Mouse (Mus musculus) hindbrain, postnatal 0 days (tissue): ENCODE data around the gene Myo16. TPM values are rescaled to one million over a fixed set of nuclear protein-coding genes. Genes with fewer than 3 reads are reported as not detected.
A peak's percentile ranks its signal among the peaks of the same experiment; 100 is the strongest.

Source experiments
- ATAC-seq: fragments of 200-750 bp; cut with Nextera tagmentation; 2 replicates; pipeline ENCODE4 v1.8.0; 2017; ENCODE audit warnings: mild to moderate bottlenecking, moderate TSS enrichment, moderate library complexity
- DNase-seq: peaks from one replicate; pipeline ENCODE4 v3.0.0-alpha.2; 2015; ENCODE audit warnings: low spot score
- H3K27ac ChIP-seq: fragments of 300-500 bp; sonication (generic); 2 replicates; pipeline ENCODE4 v1.5.1; 2014; ENCODE audit warnings: mild to moderate bottlenecking
- H3K27me3 ChIP-seq: fragments of 300-500 bp; sonication (generic); 2 replicates; pipeline ENCODE4 v1.6.1; 2014; ENCODE audit warnings: low read length, mixed read lengths; ENCODE audit not compliant: insufficient read depth
- H3K36me3 ChIP-seq: fragments of 300-500 bp; sonication (generic); 2 replicates; pipeline ENCODE4 v1.6.1; 2014; ENCODE audit warnings: low read length, mixed read lengths; ENCODE audit not compliant: insufficient read depth
- H3K4me1 ChIP-seq: fragments of 300-500 bp; sonication (generic); 2 replicates; pipeline ENCODE4 v1.6.1; 2014; ENCODE audit warnings: antibody characterized with exemption, low read length, mixed read lengths; ENCODE audit not compliant: insufficient read depth
- H3K4me2 ChIP-seq: fragments of 300-500 bp; sonication (generic); 2 replicates; pipeline ENCODE4 v1.6.1; 2014; ENCODE audit warnings: low read depth, mild to moderate bottlenecking, low read length, moderate library complexity, mixed read lengths
- H3K4me3 ChIP-seq: fragments of 300-500 bp; sonication (generic); 2 replicates; pipeline ENCODE4 v1.5.1; 2014; ENCODE audit warnings: low read length
- H3K9ac ChIP-seq: fragments of 300-500 bp; sonication (generic); replicated peaks from 2 replicates; pipeline ENCODE4 v1.6.1; 2014; ENCODE audit warnings: mild to moderate bottlenecking, low read length, moderate library complexity, mixed read lengths
- H3K9me3 ChIP-seq: fragments of 300-500 bp; sonication (generic); 2 replicates; pipeline ENCODE4 v1.6.1; 2016; ENCODE audit warnings: low read length, mixed read lengths
- CTCF ChIP-seq: IDR thresholded peaks from 2 replicates; pipeline ENCODE4 v1.5.1; 2016; ENCODE audit warnings: antibody characterized with exemption, control low read depth, low read depth
- WGBS: fragments of 180-500 bp; shearing (Covaris S2); extraction: QIAGEN DNeasy Blood & Tissue Kit; methylation state at CpG from one replicate; pipeline ENCODE4 v1.1.7; 2014; 5-methylcytosine and 5-hydroxymethylcytosine counted together
- polyA plus RNA-seq: library from polyadenylated mRNA; unstranded; fragments of >200 nt; fragmentation: Nextera tagmentation; extraction: Ambion mirVana; gene quantifications from 2 replicates; pipeline ENCODE4 v1.2.1, GENCODE M21; 2015
- total RNA-seq: library from RNA; depleted of rRNA; stranded (reverse); fragments of >200 nt; gene quantifications from 2 replicates; pipeline ENCODE4 v1.2.3, GENCODE M21; 2014

Gene Myo16
- total and polyA plus RNA-seq, 2 experiments from 2014 or later: 8.7 to 71.2 TPM

GRCm38 (mm10) chr8:10168326-10168725, 14.6 kb downstream of the Myo16 start:
- H3K36me3 ChIP-seq: no peaks in the 10 kb centered on the region
- H3K4me2 ChIP-seq: no peak overlapping the region
- H3K27ac ChIP-seq: no peak overlapping the region
- DNase-seq (no peak), ATAC-seq (no peak)
- TF ChIP-seq CTCF: no peak
- H3K4me3 ChIP-seq: no peak overlapping the region
- H3K27me3 ChIP-seq: no peaks in the 10 kb centered on the region
- H3K9ac ChIP-seq: no peak overlapping the region
- 83% methylated on average over 4 of the region's 4 CpGs for WGBS
- H3K9me3 ChIP-seq: no peaks in the 10 kb centered on the region
- H3K4me1 ChIP-seq: no peaks in the 10 kb centered on the region; the same call in 1 of the 2 replicates

- 72% methylated on average over 3 of the region's 3 CpGs for WGBS
- ATAC-seq (no peak), DNase-seq (no peak)
- H3K4me1 ChIP-seq: peaks cover 3% of the 10 kb centered on the region
- no peaks in the 10 kb centered on the region for H3K36me3 ChIP-seq
- H3K4me2 ChIP-seq: no peak overlapping the region
- no peaks in the 10 kb centered on the region for H3K9me3 ChIP-seq
- no peak overlapping the region for H3K4me3 ChIP-seq
- no peaks in the 10 kb centered on the region for H3K27me3 ChIP-seq
- no peak overlapping the region for H3K27ac ChIP-seq
- H3K9ac ChIP-seq: no peak overlapping the region
- no peak for TF ChIP-seq CTCF
Observed at GRCm38 (mm10) chr8:10169894-10170293, 16.2 kb downstream of the Myo16 start.

- Histone ChIP-seq H3K4me3 (no peak overlapping the region), H3K4me1 (peaks cover 8% of the 10 kb centered on the region), H3K27me3 (no peaks in the 10 kb centered on the region), H3K9ac (no peak overlapping the region), H3K36me3 (no peaks in the 10 kb centered on the region), H3K9me3 (no peaks in the 10 kb centered on the region), H3K4me2 (no peak overlapping the region), H3K27ac (no peak overlapping the region)
- no peak for TF ChIP-seq CTCF
- 57% methylated on average over 2 of the region's 2 CpGs for WGBS
- ATAC-seq (no peak), DNase-seq (no peak)
Observed at GRCm38 (mm10) chr8:10171321-10171720, 17.6 kb downstream of the Myo16 start.

GRCm38 (mm10) chr8:10172278-10172677, 18.6 kb downstream of the Myo16 start:
- H3K9me3 ChIP-seq: no peaks in the 10 kb centered on the region
- no peak overlapping the region for H3K4me2 ChIP-seq
- 85% methylated on average over 3 of the region's 3 CpGs for WGBS
- ATAC-seq: no peak
- H3K36me3 ChIP-seq: no peaks in the 10 kb centered on the region
- no peak for TF ChIP-seq CTCF
- H3K9ac ChIP-seq: no peak overlapping the region
- H3K27ac ChIP-seq: peak overlapping the region; percentile 60; the same call in 1 of the 2 replicates
- H3K27me3 ChIP-seq: no peaks in the 10 kb centered on the region
- DNase-seq: no peak
- no peak overlapping the region for H3K4me3 ChIP-seq
- peaks cover 8% of the 10 kb centered on the region for H3K4me1 ChIP-seq

- Histone ChIP-seq H3K4me1 (peaks cover 8% of the 10 kb centered on the region), H3K4me2 (no peak overlapping the region), H3K9ac (no peak overlapping the region), H3K4me3 (no peak overlapping the region), H3K9me3 (no peaks in the 10 kb centered on the region), H3K27me3 (no peaks in the 10 kb centered on the region), H3K36me3 (no peaks in the 10 kb centered on the region), H3K27ac (peak overlapping the region; percentile 60; the same call in 1 of the 2 replicates)
- no peak for TF ChIP-seq CTCF
- WGBS: 27% methylated on average over 9 of the region's 9 CpGs
- DNase-seq: peak; percentile 62
- ATAC-seq: peak; percentile 60; the same call in 1 of the 2 replicates
Observed at GRCm38 (mm10) chr8:10173033-10173747, 19.5 kb downstream of the Myo16 start.

GRCm38 (mm10) chr8:10174201-10174840, 20.6 kb downstream of the Myo16 start:
- WGBS: 58% methylated on average over 5 of the region's 5 CpGs
- no peaks in the 10 kb centered on the region for H3K9me3 ChIP-seq
- peak overlapping the region; percentile 58; the same call in 1 of the 2 replicates for H3K27ac ChIP-seq
- no peaks in the 10 kb centered on the region for H3K36me3 ChIP-seq
- ATAC-seq (no peak), DNase-seq (peak; percentile 27)
- no peak overlapping the region for H3K4me2 ChIP-seq
- no peak for TF ChIP-seq CTCF
- no peak overlapping the region for H3K9ac ChIP-seq
- H3K4me1 ChIP-seq: peaks cover 8% of the 10 kb centered on the region
- no peaks in the 10 kb centered on the region for H3K27me3 ChIP-seq
- H3K4me3 ChIP-seq: no peak overlapping the region
